Mouse (Mus musculus) granulocyte monocyte progenitor cell, adult 5-6 weeks (primary cell): ENCODE measurements around the gene Igfbp5. TPM values are rescaled to one million over a fixed set of nuclear protein-coding genes. Genes with fewer than 3 reads are reported as not detected.

Source experiments
- ATAC-seq: replicated peaks from 2 replicates; pipeline ENCODE4 v1.8.0; 2016; ENCODE audit warnings: mild to moderate bottlenecking, moderate TSS enrichment, inconsistent platforms; ENCODE audit not compliant: poor library complexity, severe bottlenecking
- total RNA-seq, 2 experiments: library from RNA; stranded (forward) in 1 of 2; stranded (reverse) in 1 of 2; fragments of 200-712, 200-1000 nt in 1 of 2; fragments of >200 nt in 1 of 2; fragmentation: Nextera tagmentation in 1 of 2; gene quantifications; 2 replicates each; pipeline ENCODE4 v1.2.3; 2014 to 2017

Gene Igfbp5
- total RNA-seq, 2 experiments from 2014 or later: not detected

DNA sequence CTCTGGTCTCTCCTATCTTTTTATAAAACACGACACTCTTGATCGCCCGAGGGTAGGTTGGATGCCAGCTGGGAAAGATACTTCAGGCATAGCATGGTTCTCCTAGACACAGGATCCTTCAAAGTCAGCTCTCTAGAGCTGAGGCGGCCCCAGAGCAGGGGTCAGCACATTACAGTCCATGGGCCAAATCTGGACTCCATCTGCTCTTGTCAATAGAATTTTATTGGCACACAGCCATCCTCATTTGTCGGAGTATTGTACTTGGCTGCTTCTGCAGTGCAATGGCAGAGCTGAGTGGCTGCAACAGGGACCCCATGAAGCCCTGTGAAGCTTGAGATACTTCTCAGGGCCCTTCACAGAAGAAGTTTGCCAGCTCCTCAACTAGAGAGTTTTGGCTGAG lies 59.5 kb downstream of the Igfbp5 start:
- no peak for ATAC-seq

DNA sequence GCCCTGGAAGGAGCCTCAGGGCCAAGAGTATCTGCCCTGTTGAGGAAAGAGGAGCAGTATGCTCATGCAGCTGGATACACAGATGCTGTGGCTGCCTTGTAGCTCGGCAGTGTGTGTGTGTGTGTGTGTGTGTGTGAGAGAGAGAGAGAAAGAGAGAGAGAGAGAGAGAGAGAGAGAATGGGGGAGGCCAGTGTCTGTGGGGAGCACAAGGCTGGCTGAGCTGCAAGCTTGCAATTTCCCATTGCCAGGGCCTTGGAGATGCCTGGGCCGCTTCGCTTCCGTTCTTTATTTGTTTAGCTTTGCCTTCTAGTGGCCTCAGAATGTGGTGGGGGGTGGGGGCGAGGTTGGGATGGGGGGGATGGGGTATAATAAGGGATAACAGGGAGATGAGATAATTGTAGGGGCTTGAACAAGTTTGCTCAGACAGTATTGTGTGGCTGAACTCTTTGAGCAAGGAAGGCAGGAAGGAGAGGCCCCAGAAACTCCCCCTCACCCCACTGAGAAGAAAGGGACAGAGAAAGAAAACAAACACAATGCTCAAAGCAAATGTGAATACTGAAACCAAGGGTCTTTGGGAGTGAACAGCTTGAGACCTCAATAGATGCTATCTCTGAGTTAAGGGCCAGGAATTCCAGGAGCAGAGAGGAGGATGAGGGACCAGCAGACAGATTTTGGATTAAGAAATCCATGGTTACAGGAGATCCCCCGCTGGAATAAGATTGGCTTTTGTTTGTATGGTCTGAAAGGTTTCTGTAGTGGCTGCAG lies 60.9 kb downstream of the Igfbp5 start:
- no peak for ATAC-seq

DNA sequence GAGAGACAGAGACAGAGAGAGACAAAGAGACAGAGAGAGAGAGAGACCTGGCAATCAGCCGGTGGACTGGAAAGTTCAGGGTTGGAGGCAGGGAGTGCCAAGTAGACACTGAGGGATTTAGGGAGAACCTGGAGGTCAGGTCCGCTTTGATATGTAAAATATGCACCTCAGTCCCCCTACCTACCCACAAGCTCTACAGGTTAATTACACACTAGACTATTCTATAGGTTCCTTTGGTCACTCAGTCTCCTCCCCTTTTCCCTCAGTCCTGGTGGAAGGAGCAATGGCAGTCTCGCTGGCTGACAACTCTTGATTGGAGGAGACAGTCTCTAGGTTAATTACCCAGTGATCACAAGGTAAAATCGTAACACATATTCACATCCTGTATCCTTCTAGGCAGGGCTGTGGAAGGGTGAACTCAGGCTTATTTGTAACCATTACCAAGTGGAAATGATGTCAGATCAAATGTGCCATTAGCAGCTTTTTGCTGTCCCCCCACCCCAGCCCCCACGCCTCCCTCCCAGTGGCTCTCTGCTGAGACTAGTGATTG lies 61.5 kb downstream of the Igfbp5 start:
- no peak for ATAC-seq

DNA sequence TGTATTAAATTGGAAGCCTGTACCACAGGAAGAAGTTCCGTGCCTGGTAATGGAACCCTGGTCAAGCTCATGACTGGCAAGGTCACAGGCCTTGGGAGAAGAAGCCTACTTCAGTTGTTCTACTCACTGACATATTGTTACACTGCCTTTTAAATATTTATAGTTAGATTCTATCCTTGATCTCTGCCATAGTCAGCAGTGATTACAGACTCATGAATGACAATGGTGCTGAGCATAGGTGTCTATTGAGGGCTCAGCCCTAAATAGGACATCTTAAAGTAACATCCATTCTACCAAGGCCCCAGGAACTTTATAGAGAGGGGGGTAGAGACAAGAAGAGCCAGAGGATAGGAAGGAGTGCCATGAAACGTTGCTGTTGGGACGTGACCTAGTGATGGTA lies 63.6 kb downstream of the Igfbp5 start:
- ATAC-seq: no peak

DNA sequence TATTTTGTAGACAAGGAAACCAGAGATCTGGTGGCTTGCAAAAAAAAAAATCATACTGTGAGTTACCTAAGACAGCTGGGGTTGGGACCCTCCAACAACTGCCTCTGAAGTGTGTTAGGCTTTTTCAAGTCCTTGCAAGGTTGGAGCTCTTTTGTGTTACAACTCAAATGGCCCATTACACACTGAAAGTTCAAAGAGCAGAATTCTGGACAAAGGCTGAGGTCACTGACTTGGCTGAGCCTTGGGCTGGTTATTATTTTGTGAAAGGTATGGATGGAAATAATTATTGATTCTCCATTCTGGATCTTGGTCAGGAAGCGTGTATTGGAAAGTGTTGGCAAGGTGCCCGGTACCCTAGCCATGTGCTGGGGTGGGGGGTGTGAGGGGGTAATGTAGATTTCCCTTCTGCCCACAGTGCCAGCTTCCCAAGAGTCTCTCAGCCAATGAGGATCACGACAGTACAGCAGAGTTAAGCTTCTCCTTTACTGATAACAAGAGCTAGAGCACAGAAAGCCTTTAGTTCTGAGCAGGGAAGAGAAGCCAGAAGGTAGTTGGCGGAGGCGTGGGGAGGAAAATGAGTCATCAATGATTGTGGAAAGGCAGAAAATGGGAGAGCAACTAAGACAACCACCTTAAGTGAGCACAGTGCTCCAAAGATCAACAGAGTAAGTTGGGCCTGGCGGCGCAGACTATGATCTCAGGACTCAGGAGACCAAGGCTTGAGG lies 64.6 kb downstream of the Igfbp5 start:
- ATAC-seq: no peak

DNA sequence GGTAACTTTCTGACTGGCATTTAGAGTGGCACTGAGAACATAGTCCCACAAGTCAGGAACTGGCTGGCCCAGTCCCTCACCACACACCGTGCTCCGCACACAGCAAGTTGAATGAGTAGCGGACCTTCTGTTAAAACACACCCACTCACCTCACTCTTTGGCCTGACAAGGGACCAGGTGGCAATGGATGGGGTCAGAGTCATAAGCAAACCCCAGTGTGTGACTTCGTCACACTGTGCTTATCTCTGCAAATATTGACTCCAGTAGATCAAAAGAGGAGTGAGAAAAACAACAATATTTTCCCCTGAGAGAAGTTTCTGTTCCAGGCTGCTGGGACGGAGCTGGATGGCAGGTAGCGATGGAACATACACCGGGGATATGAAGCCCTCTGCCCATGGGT lies 65.4 kb downstream of the Igfbp5 start:
- ATAC-seq: no peak

Other genes with a start within 250 kb of the Igfbp5 start
- not detected in 2 replicates for gene Ankar, start 174.3 kb downstream of the Igfbp5 start, total RNA-seq (2014; fragmentation: Nextera tagmentation)
- not detected in 2 replicates for gene Ankar, start 174.3 kb downstream of the Igfbp5 start, total RNA-seq (2017)
- 2,326 and 2,389 TPM in 2 replicates for gene Rpl37a, start 163.6 kb downstream of the Igfbp5 start, total RNA-seq (2014; fragmentation: Nextera tagmentation)
- 479 and 580 TPM in 2 replicates for gene Rpl37a, start 163.6 kb downstream of the Igfbp5 start, total RNA-seq (2017)
- gene Igfbp2, start 50.4 kb downstream of the Igfbp5 start, total RNA-seq (2014; fragmentation: Nextera tagmentation): not detected in 2 replicates
- not detected in 2 replicates for gene Igfbp2, start 50.4 kb downstream of the Igfbp5 start, total RNA-seq (2017)
- gene Tnp1, start 141.0 kb upstream of the Igfbp5 start, total RNA-seq (2014; fragmentation: Nextera tagmentation): not detected in 2 replicates
- gene Tnp1, start 141.0 kb upstream of the Igfbp5 start, total RNA-seq (2017): not detected in 2 replicates